ENCODE assay signal across 12 mouse cellular contexts in the genomic region with DNA sequence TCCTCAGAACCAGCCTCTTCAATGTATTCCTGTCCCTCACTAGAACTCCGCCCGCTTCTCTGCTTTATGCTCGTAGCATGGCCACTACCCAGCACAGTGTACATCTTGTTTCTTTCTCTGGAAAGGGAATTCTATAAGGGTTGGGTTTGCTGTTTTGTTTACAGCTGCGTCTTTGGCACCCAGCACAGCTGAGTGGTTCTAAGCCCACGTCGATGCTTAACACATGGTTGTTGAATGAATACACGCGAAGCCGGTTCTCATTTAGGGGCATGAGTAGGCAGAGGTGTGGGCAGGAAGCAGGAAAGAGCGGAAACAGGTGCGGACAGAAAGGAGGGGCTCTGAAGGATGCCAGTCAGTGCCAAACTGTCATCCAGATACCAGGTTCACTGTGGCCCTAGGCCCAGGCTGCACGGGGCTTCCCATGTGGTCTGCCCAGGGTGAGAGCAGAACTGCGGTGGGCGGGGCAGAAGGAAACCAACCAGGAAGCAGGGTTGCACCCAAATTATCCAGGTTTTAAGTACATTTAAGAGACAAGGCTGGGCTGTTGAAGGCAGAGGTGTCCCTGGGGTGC. TPM values are rescaled to one million over a fixed set of nuclear protein-coding genes. Genes with fewer than 3 reads are reported as not detected.
DNase-seq lines count a peak whose midpoint lies in the region; ATAC-seq and TF ChIP-seq lines count a peak whose summit lies in the region.
"Had no signal": no experiment of that assay in that cellular context is flagged by ENCODE, and none has a peak within 500 bp of the region (broad histone marks: within the 10 kb centered on the region; RNA-seq: fewer than 3 reads in every experiment).

No protein-coding gene starts in this region.

- TF ChIP-seq CTCF in cerebellum, adult 2 months (IDR thresholded peaks at IDR 0.05; ENCODE audit: borderline replicate concordance, insufficient read depth, low read depth, low read length) = no peak

- 78% methylated on average over 14 of the region's 14 CpGs for WGBS in cerebellum, adult 2 months
- WGBS in midbrain, embryonic 13.5 days = 81% methylated on average over 14 of the region's 14 CpGs
- 68% methylated on average over 14 of the region's 14 CpGs for WGBS in liver, embryonic 11.5 days

- peak overlapping the region; percentile 90 for H3K4me2 ChIP-seq in midbrain, embryonic 13.5 days (replicated peaks)
- no peak overlapping the region for H3K4me2 ChIP-seq in liver, embryonic 11.5 days

- H3K9me3 ChIP-seq in midbrain, embryonic 13.5 days = no peaks in the 10 kb centered on the region
- no peaks in the 10 kb centered on the region for H3K9me3 ChIP-seq in liver, embryonic 11.5 days (ENCODE audit: control insufficient read depth, low read length)
- H3K9me3 ChIP-seq: stomach, embryonic 15.5 days had no signal

- peak overlapping the region; percentile 76 for H3K4me3 ChIP-seq in cerebellum, adult 2 months (replicated peaks; ENCODE audit: insufficient read depth, low read depth, low read length)
- peak overlapping the region; percentile 73; the same call in 1 of the 2 replicates for H3K4me3 ChIP-seq in midbrain, embryonic 13.5 days (replicated peaks)
- no peak overlapping the region for H3K4me3 ChIP-seq in liver, embryonic 11.5 days (ENCODE audit: low read depth, low read length)
- H3K4me3 ChIP-seq: stomach, embryonic 15.5 days had no signal

- H3K4me1 ChIP-seq in cerebellum, adult 2 months (ENCODE audit: control insufficient read depth, insufficient read depth, low read length) = peaks cover 10% of the 10 kb centered on the region; the same call in 1 of the 2 replicates
- peaks cover 36% of the 10 kb centered on the region for H3K4me1 ChIP-seq in midbrain, embryonic 13.5 days (replicated peaks)
- no peaks in the 10 kb centered on the region for H3K4me1 ChIP-seq in liver, embryonic 11.5 days (replicated peaks; ENCODE audit: control insufficient read depth, insufficient read depth, low read length)
- H3K4me1 ChIP-seq: stomach, embryonic 15.5 days had no signal

- no peaks in the 10 kb centered on the region for H3K27me3 ChIP-seq in cerebellum, adult 2 months (ENCODE audit: control insufficient read depth, insufficient read depth, low read length)
- H3K27me3 ChIP-seq in midbrain, embryonic 13.5 days = peaks cover 10% of the 10 kb centered on the region; the same call in 1 of the 2 replicates
- H3K27me3 ChIP-seq in liver, embryonic 11.5 days (replicated peaks; ENCODE audit: control insufficient read depth, insufficient read depth, low read length) = peaks cover 27% of the 10 kb centered on the region

- DNase-seq in cerebellum, adult 2 months = peak in 1 of 2 experiments; percentile 16
- DNase-seq in cerebellum, adult 11 months = no peak
- DNase-seq in 416B (ENCODE audit: low read depth) = peak; percentile 35
- DNase-seq in liver, embryonic 11.5 days (ENCODE audit: low spot score) = no peak
- no peak for DNase-seq in thymus, postnatal 10 days (ENCODE audit: low spot score in 2 of 2)
- DNase-seq: heart, postnatal 4 days; kidney, postnatal 4 days; lung, embryonic 14.5 days had no signal

- H3K36me3 ChIP-seq in midbrain, embryonic 13.5 days = peaks cover 3% of the 10 kb centered on the region; the same call in 1 of the 2 replicates
- no peaks in the 10 kb centered on the region for H3K36me3 ChIP-seq in liver, embryonic 11.5 days (ENCODE audit: control insufficient read depth, insufficient read depth, low read length)
- H3K36me3 ChIP-seq: stomach, embryonic 15.5 days had no signal

- TF ChIP-seq POLR2A in cerebellum, adult 2 months (IDR thresholded peaks at IDR 0.05; ENCODE audit: borderline replicate concordance, insufficient read depth, low read length) = no peak

- no peak overlapping the region for H3K27ac ChIP-seq in cerebellum, adult 2 months (ENCODE audit: insufficient read depth, low read length)
- H3K27ac ChIP-seq in midbrain, embryonic 13.5 days = 0 out of 2 replicates have a peak overlapping the region, but pooled peaks have one; percentile 39
- no peak overlapping the region for H3K27ac ChIP-seq in liver, embryonic 11.5 days (ENCODE audit: low read depth, low read length)
- H3K27ac ChIP-seq: stomach, embryonic 15.5 days had no signal

- ATAC-seq in hematopoietic stem cell, adult 5-6 weeks (replicated peaks in 1 of 2; ENCODE audit: insufficient read depth in 1 of 2, low FRiP score in 2 of 2, low TSS enrichment in 1 of 2, low read depth in 1 of 2, poor library complexity in 2 of 2, severe bottlenecking in 2 of 2) = peak; percentile 61 to 72
- peak; percentile 5; the same call in 1 of the 2 replicates for ATAC-seq in midbrain, embryonic 13.5 days
- no peak for ATAC-seq in erythroid progenitor cell, adult 5-6 weeks (replicated peaks; ENCODE audit: low FRiP score, poor library complexity, severe bottlenecking)
- ATAC-seq in liver, embryonic 11.5 days (replicated peaks; ENCODE audit: low FRiP score) = no peak

- 0 out of 2 replicates have a peak overlapping the region, but pooled peaks have one; percentile 82 for H3K9ac ChIP-seq in midbrain, embryonic 13.5 days (replicated peaks)
- H3K9ac ChIP-seq in liver, embryonic 11.5 days (ENCODE audit: low read depth, low read length) = no peak overlapping the region
- H3K9ac ChIP-seq: lung, embryonic 14.5 days; stomach, embryonic 15.5 days had no signal

RNA-seq across cellular contexts. Expression of gene Chga, which starts 1.0 kb away (rescaled TPM):
- 187 and 216 TPM in 2 replicates for polyA plus RNA-seq in cerebellum, adult 2 months (2012; rRNA removed)
- 0.94 and 1.1 TPM in 2 replicates for total RNA-seq in hematopoietic stem cell, adult 5-6 weeks (2017)
- polyA plus RNA-seq in midbrain, embryonic 13.5 days (2015; fragmentation: Nextera tagmentation; extraction: Ambion mirVana) = 88.9 and 90.0 TPM in 2 replicates
- total RNA-seq in erythroid progenitor cell, adult 5-6 weeks (2015; ENCODE audit: low replicate concordance) = not detected in 2 replicates
- total RNA-seq in erythroid progenitor cell, adult 5-6 weeks (2017; ENCODE audit: low replicate concordance) = not detected in 2 replicates
- 0.88 and 1.5 TPM in 2 replicates for polyA plus RNA-seq in liver, embryonic 11.5 days (2014; fragmentation: Nextera tagmentation; extraction: Ambion mirVana)

Comparison
In these comparisons a context has a peak if more than half of its experiments do, and no peak if none do; other contexts are left out.
1. ATAC-seq: peak in hematopoietic stem cell, adult 5-6 weeks (2 of 2) and midbrain, embryonic 13.5 days (single experiment); none in erythroid progenitor cell, adult 5-6 weeks (single experiment) and liver, embryonic 11.5 days (single experiment).
2. RNA of gene Chga, which starts 1.0 kb away (polyA plus RNA-seq): 187 to 216 TPM in cerebellum, adult 2 months and 88.9 to 90.0 TPM in midbrain, embryonic 13.5 days; 0.88 to 1.5 TPM in liver, embryonic 11.5 days; every median in the first group is over 10 times any median in the second.